Mouse (Mus musculus) kidney, adult 2 months (tissue): Measurements from ENCODE around the gene Rtf2.

Experiments used
- CTCF ChIP-seq: fragments of 200-500 bp; conservative IDR thresholded peaks from 2 replicates; pipeline ENCODE4 v1.5.1; 2011; ENCODE audit warnings: low read depth, mild to moderate bottlenecking, control low read depth, low read length, moderate library complexity, mixed read lengths; ENCODE audit not compliant: insufficient read depth, insufficient read length
- POLR2A ChIP-seq: fragments of 200-500 bp; IDR thresholded peaks from one replicate; pipeline ENCODE4 v1.6.1; 2011; ENCODE audit warnings: low read depth, low read length, control low read depth

- TF ChIP-seq CTCF (no peak), POLR2A (no peak)
These were observed 46.3 kb upstream of the Rtf2 start for GRCm38 (mm10) chr2:172394052-172394392.
